Mouse (Mus musculus) kidney, adult 8-10 months (tissue): Measurements from ENCODE around the gene Med16.
A peak's percentile ranks its signal among the peaks of the same experiment; 100 is the strongest.

Source experiments
- DNase-seq, 2 experiments: peaks; one replicate each; pipeline ENCODE4 v3.0.0; 2022

Med16 gene

DNA sequence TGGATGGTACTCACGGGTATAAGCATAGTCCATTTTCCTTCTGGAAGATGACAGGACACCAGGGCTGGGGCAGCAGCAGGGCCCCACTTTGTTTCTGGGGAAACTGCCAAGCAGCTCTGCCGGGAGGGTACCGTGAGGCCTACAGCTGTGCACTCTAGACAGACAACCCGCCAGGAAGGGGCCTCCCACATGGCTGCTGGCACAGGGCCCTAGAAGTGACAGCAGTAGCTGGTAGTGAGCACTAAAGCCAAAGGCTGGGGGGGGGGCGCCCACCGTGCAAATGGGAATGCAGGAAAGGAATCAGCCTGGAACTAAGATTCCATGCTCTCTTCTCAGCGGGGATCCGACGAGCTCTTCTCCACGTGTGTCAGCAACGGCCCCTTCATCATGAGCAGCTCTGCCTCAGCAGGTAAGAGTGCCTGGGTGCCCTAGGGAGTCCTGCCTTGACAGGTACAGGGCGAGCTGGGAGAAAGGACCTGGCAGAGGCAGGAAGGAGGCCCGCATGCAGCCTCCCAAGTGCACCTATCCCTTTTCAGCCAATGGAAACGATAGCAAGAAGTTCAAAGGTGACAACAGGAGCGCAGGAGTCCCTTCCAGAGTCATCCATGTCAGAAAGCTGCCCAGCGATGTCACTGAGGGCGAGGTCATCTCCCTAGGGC is 50.2 kb downstream of the Med16 start:
- peak in 1 of 2 experiments; percentile 67 for DNase-seq

DNA sequence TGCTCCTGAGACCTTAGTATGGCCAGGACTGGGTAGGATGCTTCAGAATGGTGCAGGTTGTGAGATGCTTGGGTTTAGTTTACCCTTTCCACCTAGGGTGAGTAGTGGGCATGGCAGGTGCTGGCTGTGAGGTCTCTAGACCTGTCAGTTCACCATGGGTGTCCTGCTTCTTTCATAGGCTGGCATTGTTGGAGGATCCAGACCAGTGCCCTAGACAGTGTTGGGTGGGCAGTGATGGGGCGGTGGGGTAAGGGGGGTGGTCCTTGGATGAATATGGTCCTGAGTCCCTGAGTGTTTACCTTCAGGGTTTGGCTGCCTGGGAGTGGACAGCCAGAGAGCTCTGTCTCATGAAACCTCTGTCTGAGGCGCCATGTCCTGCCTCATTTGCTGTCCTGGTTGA is 50.8 kb downstream of the Med16 start:
- no peak for DNase-seq

DNA sequence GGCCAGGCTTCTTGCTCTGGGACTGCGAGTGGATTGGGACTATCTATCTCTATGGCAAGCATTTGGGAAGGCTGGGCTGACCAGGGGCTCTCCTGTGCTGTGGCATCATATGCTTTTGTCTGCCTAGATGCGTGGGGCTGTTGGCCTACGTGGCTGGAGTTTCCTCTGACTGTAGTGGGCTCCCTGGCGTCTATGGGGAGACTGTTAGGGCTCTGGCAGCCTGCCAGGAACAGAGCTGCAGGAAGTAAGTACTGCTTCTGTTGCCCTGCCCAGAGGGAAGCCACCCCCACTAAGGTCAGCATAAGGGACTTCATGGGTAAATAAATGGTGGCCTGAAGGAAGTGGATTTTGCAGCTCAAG is 51.3 kb downstream of the Med16 start:
- peak; percentile 78 to 80 for DNase-seq

DNA sequence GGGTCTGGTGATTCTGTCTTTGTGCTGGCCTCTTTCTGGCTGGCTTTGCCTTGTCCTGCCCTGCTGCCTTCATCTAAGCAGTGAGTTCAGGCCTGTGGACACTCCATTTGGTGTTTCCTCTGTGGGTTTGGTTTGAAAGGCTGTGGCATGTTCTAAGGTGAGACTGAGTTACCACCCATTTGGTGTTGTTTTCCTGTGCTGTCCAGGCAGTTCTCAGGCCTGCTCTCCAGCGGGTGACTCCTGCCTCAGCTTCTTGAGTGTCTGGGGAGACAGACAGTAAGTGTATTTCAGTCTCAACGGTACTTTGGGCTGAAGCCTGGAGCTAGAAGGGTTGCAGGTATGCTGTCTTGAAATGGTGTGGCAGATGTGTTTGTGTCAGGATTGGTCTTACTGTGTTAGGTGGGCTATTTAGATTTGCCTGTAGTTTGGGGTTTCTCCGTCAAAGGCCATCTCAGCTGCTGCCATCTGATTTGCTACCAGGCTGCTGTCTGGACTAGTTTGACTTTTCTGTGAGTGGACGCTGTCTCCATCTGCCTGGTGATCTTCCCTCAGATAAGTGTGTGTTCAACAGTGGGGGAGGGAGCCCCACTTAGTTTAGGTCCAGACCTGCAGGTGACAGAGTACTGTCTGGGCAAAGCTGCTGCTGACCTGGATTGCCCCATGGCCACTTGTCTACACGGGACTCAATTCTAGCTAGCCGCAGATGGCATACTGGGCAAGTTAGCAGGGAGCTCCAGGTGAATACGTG is 51.8 kb downstream of the Med16 start:
- no peak for DNase-seq

DNA sequence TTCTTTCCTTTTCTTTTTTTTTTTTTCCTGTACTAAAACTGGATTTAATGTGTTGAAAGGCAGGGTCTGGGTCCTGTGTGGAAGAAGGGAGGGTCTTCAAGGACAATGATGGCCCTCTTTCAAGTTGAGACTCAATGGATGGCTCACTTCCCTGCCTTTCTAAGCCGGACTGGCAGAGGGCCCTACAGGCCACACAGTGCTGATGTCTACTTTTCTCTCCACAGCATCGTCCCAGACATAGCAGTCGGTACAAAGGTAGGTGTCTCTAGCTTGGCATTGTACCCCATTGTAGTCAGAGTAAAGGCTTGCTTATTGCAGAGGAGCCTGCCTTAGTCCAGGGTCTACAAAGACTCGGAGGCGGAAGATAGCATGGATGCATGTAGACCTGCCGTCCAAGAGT is 52.4 kb downstream of the Med16 start:
- no peak for DNase-seq

DNA sequence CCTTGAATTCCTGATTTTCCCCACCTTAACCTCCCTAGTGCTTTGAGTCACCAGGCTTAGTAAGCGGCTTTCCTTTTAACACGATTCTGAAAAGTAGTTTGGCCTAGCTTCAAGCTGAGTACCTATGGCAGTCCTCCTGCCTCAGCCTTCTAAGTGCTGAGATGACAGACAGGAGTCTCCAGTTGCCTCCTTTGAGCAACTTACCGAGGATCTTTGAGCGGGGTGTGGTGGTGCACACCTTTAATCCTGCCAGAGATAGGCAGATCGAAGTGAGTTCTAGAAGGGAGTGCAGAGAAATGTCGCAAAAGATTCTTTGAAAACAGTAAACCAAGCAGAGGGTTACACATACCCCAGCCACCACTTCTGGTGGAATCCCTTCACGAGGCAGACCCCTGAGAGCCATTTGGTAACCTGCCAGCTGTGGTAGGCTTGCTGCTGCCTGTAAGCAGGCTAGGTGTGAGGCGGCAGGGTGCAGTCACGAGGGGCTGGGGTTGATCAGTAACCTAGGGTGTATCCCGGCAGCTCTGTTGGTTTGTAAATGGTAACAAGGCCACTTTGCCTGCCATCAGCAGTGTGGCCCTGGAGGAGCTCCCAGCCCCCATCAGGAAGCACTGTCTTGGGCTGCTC is 53.1 kb downstream of the Med16 start:
- DNase-seq = peak; percentile 93 to 96

DNA sequence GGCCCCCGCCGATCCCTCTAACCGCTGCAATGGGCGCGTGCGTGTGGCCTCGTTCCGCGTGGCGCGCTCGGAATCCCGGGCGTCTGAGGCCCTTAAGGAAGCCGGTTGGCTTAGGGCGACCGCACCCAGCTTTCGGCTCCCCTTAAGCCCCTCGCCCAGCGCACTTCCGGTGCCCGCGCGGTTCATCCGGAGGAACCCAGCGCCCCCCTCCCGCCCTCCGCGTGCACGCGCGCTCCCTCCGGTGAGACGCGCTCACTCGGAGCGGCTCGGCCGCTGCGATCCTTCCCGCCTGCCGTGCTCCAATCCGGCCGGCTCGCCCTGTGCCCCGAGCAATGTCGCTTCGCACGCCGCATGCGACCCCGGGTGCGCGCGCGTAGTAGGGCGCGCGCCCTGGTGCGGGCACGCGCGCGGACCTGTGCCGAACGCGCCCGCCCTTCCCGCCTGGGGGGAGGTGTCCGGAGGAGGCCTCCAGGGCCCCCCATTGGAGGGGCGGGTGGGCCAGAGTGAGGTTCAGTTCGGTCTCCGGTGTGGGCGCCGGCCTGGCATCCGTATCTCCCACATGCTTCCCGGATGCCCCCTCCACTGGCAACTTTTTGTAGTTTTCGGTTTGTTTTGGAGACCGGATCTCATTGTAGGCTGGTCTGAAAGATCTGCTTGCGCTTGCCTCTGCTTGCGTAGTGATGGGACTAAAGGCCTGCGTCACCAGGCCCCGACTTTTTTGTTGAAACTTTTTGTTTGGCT is 53.8 kb downstream of the Med16 start:
- peak in 1 of 2 experiments; percentile 63 for DNase-seq

DNA sequence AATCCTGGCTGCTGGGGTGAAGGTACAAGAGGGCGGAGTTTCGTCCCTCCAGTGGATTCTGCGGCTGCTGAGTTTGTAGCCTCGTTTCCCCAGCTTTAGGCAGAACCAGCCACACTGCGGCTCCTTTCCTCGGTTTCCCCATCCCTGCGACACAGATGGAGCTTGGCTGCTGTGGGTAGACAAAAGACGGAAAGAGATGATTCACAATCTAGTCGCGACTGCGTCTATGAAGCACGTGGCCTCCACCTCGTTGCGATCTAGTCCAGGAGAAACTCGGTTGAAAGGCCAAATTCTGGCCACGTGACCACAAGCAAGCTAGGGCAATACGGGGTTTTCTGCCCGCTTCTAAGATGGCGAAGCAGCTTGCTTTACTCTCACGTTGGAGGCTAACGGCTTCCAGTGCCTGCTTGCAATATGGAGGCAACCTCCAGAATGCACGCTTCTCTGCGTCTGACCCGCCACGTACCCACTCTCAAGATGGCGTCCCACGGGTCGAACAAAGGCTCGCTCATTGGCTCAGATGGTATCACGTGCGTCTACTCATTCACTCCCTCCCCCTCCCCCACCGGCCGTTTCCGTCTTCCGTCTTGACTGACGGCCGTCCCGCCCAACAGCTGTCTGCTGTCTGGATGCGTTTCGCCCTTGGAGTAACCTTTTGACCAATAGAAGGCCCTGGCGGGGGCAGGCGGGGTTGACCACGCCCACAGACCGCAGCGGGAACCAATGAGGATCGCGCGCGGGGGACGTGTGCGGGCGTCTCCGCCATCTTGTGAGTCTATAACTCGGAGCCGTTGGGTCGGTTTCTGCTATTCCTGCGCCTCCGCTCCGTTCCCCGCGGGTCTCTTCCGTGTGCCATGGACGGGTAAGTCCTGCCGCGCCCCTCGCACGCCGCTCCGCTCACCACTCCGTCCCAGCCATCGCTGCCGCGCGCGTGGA is 54.6 kb downstream of the Med16 start, which contains the start of gene Ptbp1:
Gene Ptbp1, plus strand, starts transcription at position 568 of the 936 bp plus-strand sequence.
- peak; percentile 99 for DNase-seq

DNA sequence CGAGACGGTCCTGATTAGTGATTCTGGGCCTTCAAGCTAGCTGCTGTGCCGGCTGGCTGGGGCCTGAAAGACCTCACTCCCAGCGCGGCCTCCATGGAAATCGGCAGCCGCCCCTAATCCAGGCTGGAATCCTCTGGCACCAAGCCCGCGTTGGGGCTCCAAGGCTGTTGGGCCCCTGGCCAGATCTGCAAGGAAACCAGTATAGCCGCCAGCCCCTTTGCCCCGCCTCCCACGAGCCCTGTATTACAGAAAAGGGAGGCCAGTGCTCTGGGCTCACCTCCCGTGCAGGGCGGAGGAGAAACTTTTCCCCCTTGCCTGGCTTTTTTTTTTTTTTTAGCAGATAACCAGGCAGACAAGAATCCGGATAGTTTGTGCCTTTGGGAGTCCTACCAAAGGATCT is 55.3 kb downstream of the Med16 start:
- peak; percentile 95 to 97 for DNase-seq

DNA sequence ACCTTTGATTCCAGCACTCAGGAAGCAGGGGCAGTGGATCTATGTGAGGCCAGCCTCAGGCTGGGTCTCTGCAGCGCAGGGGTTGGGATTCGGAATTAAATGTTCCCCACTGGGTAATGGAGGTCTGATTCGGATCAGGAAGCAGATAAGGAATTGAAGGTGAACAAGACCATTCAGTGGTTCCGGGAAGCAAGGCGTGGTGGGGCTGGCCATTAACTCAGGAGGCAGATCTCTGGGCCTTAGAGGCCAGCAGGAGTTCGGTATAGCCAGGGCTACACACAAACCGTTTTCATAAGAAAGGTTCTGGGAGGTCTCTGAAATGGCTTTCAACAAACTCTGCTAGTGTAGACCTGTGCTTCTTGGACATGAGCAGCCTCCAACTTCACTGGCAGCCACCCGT is 55.9 kb downstream of the Med16 start:
- DNase-seq = no peak

DNA sequence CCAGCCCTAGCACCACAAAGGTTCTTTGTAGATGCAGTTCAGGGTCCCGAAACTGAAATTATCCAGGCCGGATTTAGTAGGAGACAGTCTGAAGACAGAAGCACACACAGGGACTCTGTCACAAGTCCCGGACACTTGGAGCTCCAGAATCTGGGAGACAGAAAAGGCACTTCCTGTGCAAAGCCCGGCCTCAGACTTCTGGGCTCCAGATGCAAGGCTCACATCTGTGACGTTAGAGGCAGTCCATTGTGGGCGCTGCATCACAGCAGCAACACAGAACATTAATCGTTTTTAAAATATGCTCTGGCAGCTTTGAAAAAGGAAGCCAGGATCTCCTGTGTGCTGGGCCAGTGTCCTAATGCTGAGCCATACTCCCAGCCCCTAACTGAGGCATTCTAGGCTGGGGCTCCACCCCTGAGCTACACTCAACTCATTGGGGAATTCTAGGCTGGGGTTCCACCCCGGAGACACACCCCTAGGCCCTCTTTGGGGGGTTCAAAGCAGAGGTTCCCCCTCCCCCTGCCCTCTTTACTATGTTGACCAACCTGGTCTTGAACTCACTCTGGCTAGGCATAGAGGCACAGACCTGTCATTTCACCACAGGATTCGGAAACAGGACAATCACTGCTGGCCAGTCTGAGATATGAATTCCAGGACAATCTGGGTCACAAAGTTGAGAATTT is 56.5 kb downstream of the Med16 start:
- DNase-seq = peak; percentile 58 to 68

DNA sequence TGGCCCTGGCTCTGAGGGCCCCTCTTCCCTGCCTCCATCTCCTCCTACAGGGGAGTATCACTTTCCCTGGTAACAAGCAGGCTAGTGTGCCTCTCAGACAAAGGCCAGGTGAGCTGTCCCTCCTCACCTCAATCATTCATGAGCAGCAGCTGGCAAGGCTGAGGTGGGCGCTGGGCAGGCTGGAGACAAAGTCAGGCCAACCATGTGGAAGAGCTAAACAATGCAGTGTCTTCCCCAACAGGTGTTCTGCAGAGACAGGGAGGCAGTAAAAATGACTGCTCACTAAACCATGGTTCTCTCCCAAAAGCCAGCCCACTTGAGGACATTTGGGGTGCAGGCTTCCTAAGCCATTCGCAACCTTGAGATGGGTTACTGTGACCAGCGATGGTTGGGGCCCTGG is 57.1 kb downstream of the Med16 start:
- DNase-seq = no peak

DNA sequence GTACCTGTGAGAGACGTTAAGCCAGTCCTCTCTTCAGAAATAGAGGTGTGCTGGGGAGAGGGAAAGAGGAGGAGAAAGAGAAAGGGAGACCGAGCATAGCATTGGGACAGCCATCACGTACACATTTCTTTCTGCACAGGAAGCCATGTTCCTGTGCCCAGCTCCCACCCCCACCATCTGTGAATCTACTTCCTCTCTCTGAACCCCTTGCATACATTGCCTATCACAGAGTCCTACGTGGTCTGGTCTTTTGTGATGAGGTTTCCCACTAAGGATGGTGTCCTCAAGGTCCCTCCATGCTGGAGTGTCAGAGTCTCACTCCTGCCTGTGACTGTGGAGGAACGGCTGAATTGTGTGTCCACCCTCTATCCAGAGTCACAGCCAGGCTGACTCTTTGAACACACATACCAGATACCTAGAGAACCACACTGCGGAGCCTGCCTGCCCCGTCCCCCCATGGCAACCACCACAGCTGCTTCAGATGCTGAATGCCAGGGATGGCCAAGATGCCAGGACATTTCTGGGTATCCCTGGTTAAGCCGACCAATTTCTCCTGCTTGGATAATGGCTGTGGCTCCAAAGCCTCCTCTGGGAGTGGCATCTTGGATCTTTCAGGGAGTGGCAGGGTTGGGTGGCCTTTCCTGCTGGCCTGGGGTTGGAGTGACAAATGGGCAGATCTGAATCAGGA is 58.6 kb downstream of the Med16 start:
- DNase-seq = no peak

DNA sequence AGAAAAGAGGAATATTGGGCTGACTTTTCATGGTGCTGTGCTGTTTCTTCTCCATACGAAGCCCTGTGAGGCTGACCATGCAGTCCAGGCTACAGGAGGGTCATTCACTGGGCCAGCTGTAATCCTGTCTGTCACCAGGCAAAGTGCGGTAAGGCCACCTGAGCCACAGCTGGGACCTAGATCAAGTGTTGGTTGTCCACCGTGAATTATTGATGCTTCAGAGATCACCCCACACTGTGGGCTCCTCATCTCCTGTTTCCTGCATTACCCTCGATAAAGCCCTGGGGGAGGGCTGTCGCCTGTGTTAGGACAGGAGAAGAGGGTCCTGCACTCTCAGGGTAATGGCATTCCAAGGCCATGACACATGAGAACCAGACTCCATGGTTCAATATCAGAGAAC is 62.2 kb downstream of the Med16 start:
- DNase-seq = no peak
